Mouse (Mus musculus) adrenal gland, postnatal 25 days (tissue): ENCODE data around the gene Fkbp2. TPM values are rescaled to one million over a fixed set of nuclear protein-coding genes. Genes with fewer than 3 reads are reported as not detected.

ENCODE experiments used
- DNase-seq: peaks from one replicate; pipeline ENCODE4 v3.0.0; 2021; ENCODE audit warnings: mixed read lengths
- total RNA-seq: library from RNA; stranded (reverse); gene quantifications from 2 replicates; pipeline ENCODE4 v1.2.3, GENCODE M21; 2021

Gene Fkbp2
- total RNA-seq, 1 experiment from 2014 or later: 102 TPM

- DNase-seq: no peak
These were observed 39.6 kb downstream of the Fkbp2 start for GRCm38 (mm10) chr19:6940396-6941351.

- no peak for DNase-seq
These were observed 40.9 kb downstream of the Fkbp2 start for GRCm38 (mm10) chr19:6939106-6940002.

- DNase-seq: no peak
These were observed 42.5 kb downstream of the Fkbp2 start for GRCm38 (mm10) chr19:6937541-6938465.

GRCm38 (mm10) chr19:6936299-6936698 lies 44.0 kb downstream of the Fkbp2 start:
- no peak for DNase-seq

GRCm38 (mm10) chr19:6934195-6934977 lies 45.9 kb downstream of the Fkbp2 start, which contains the start of gene Kcnk4:
Gene Kcnk4 (minus strand): TSS chr19:6934515.
- DNase-seq: no peak

- DNase-seq: no peak
These were observed 46.7 kb downstream of the Fkbp2 start for GRCm38 (mm10) chr19:6933436-6934194.

- no peak for DNase-seq
These were observed 47.2 kb downstream of the Fkbp2 start for GRCm38 (mm10) chr19:6933102-6933435.

- no peak for DNase-seq
These were observed 48.3 kb downstream of the Fkbp2 start for GRCm38 (mm10) chr19:6932018-6932417.

- no peak for DNase-seq
These were observed 49.3 kb downstream of the Fkbp2 start for GRCm38 (mm10) chr19:6931002-6931401.

GRCm38 (mm10) chr19:6928080-6928479 lies 52.2 kb downstream of the Fkbp2 start:
- no peak for DNase-seq

Other genes starting within 250 kb of the Fkbp2 start
- gene Rps6ka4, start 139.9 kb downstream of the Fkbp2 start, total RNA-seq: 25.9 and 38.6 TPM in 2 replicates
- gene Ccdc88b, start 122.3 kb downstream of the Fkbp2 start, total RNA-seq: 0.62 and 1.1 TPM in 2 replicates
- gene Trmt112, start 70.8 kb downstream of the Fkbp2 start, total RNA-seq: 95.2 and 108 TPM in 2 replicates
- gene Prdx5, start 70.4 kb downstream of the Fkbp2 start, total RNA-seq: 196 and 278 TPM in 2 replicates
- gene Esrra, start 58.7 kb downstream of the Fkbp2 start, total RNA-seq: 44.2 and 44.6 TPM in 2 replicates
- not detected in 2 replicates for gene Catsperz, start 55.1 kb downstream of the Fkbp2 start, total RNA-seq
- gene Kcnk4, start 46.0 kb downstream of the Fkbp2 start, total RNA-seq: 0.12 TPM in 1 of 2 replicates, not detected in the other
- gene Bad, start 38.6 kb downstream of the Fkbp2 start, total RNA-seq: 44.1 and 53.7 TPM in 2 replicates
- gene Gpr137, start 38.0 kb downstream of the Fkbp2 start, total RNA-seq: 48.7 and 54.8 TPM in 2 replicates
- gene Ppp1r14b, start 5.5 kb downstream of the Fkbp2 start, total RNA-seq: 140 and 178 TPM in 2 replicates
- 49.1 and 59.8 TPM in 2 replicates for gene Plcb3, start 4.0 kb downstream of the Fkbp2 start, total RNA-seq
- 86.0 and 90.9 TPM in 2 replicates for gene Vegfb, start 7.2 kb upstream of the Fkbp2 start, total RNA-seq
- gene Dnajc4, start 12.1 kb upstream of the Fkbp2 start, total RNA-seq: 46.9 and 50.3 TPM in 2 replicates
- gene Nudt22, start 15.6 kb upstream of the Fkbp2 start, total RNA-seq: 35.9 and 50.6 TPM in 2 replicates
- gene Trpt1, start 15.6 kb upstream of the Fkbp2 start, total RNA-seq: 15.9 and 19.5 TPM in 2 replicates
- gene Fermt3, start 39.0 kb upstream of the Fkbp2 start, total RNA-seq: 4.2 and 4.4 TPM in 2 replicates
- gene Stip1, start 59.5 kb upstream of the Fkbp2 start, total RNA-seq: 158 and 239 TPM in 2 replicates
- gene Macrod1, start 76.3 kb upstream of the Fkbp2 start, total RNA-seq: 42.7 and 52.1 TPM in 2 replicates
- 1.6 and 2.0 TPM in 2 replicates for gene Flrt1, start 125.2 kb upstream of the Fkbp2 start, total RNA-seq
- 102 and 132 TPM in 2 replicates for gene Otub1, start 225.8 kb upstream of the Fkbp2 start, total RNA-seq
- 781 and 926 TPM in 2 replicates for gene Cox8a, start 237.1 kb upstream of the Fkbp2 start, total RNA-seq